Mouse (Mus musculus): ENCODE results near the gene Slc9a9.

GRCm38 (mm10) chr9:94732599-94733287, 63.0 kb downstream of the Slc9a9 start:
- TF ChIP-seq GATA1 (IDR thresholded peaks at IDR 0.05; ENCODE audit: low read length) (no peak), TAL1 (IDR thresholded peaks at IDR 0.05; ENCODE audit: low read length) (no peak)
